Mouse (Mus musculus): ENCODE measurements around the gene Syngr2.

Gene Syngr2

GRCm38 (mm10) chr11:117809407-117810311 is at the start of gene Syngr2, which contains the start of gene Gm20708:
TSS of gene Syngr2 (plus strand) at chr11:117809668.
TSS of gene Gm20708 (plus strand) at chr11:117809668.
- DNase-seq (ENCODE audit: low read depth, low spot score), result no peak

- no peak for DNase-seq (ENCODE audit: low read depth, low spot score)
These were observed 48.9 kb upstream of the Syngr2 start for GRCm38 (mm10) chr11:117760374-117761119.

DNA sequence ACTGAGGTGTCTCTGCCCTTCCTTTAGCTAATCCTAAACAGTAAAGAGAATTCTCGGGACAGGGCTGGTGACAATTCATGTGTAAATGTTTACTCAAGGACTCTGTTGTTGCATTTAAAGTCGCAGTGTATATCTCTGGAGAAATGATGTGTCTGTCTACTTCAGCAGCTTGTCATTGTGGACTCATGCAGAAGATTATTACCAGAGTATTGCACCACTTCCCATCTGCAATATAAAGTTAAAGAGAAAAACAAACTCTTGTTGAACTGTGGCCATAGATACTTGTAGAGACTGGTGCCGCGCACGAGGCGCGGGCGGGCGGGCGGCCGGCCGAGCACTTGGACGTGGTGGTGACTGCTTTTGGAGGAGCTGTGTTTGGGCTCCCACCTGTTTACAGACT is 47.7 kb upstream of the Syngr2 start:
- no peak for DNase-seq (ENCODE audit: low read depth, low spot score)

GRCm38 (mm10) chr11:117762246-117762645 is 47.2 kb upstream of the Syngr2 start:
- no peak for DNase-seq (ENCODE audit: low read depth, low spot score)

- no peak for DNase-seq (ENCODE audit: low read depth, low spot score)
These were observed 45.1 kb upstream of the Syngr2 start for GRCm38 (mm10) chr11:117764319-117764718.

DNA sequence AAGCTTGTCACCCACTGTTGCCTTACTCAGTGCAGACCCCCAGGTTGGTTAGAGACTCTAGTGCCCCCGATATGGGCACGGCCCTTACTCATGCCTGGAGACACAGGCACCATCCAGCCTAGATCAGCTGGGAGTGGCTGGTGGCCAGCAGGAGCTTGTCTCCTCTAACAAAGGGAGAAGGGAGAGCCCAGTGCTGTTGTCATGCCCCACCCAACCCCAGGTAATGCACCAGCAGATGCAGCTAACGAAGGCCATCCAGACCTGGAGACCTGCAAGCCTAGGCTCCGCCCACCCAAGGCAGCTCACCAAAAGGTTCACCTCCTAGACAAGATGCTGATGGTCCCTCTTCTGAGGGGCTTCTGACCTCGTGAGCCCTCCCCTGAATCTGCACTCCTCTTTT is 44.1 kb upstream of the Syngr2 start:
- DNase-seq (ENCODE audit: low read depth, low spot score), result no peak

GRCm38 (mm10) chr11:117766275-117766674 is 43.2 kb upstream of the Syngr2 start:
- no peak for DNase-seq (ENCODE audit: low read depth, low spot score)

DNA sequence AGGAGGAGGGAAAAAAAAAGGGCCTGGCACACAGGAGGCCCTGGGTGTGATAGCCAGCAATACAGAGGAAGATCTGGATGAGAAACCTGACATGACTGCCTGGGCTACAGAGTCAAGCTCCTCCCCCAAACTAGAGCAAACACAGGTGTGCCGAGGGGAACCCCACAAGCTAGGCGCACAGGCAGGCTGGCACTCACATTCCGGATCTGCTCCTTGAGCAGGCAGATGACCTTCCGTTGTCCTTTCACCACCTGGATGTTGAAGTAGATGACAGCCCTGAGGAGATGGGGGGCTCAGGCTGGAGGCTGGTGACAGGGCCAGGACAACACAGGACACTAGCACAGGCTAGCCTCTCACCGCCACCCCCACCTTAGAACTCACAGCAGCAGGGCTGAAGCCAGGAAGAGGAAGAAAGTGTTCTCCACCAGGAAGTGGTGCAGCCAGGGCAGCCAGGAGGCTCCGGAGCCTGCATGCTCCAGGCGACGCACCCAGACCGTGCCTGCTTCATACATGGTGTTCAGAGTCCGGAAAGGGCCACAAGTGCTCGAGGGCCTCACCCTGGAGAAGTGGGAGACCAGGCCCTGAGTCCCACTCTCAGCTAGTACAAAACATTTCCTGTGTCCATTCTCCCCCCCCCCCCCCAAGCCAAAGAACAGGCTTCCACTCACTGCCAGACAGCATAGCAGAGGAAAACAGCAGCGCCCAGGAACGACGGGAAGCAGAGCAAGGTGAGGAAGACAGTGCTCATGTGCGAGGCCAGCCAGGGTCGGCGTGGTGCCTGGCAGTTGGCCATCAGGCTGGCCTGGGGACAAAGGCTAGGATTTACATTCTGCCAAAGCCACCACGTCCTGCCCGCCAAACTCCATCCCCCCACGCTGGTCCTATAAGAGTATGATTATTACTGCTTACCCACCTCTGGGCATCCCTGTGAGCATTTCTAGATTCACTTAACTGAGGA is 40.5 kb upstream of the Syngr2 start:
- no peak for DNase-seq (ENCODE audit: low read depth, low spot score)

GRCm38 (mm10) chr11:117769683-117770047 is 39.8 kb upstream of the Syngr2 start:
- no peak for DNase-seq (ENCODE audit: low read depth, low spot score)

- no peak for DNase-seq (ENCODE audit: low read depth, low spot score)
These were observed 39.1 kb upstream of the Syngr2 start for GRCm38 (mm10) chr11:117770407-117770806.

GRCm38 (mm10) chr11:117772352-117772751 is 37.1 kb upstream of the Syngr2 start:
- DNase-seq (ENCODE audit: low read depth, low spot score), result no peak

GRCm38 (mm10) chr11:117774925-117775324 is 34.5 kb upstream of the Syngr2 start:
- DNase-seq (ENCODE audit: low read depth, low spot score), result no peak

DNA sequence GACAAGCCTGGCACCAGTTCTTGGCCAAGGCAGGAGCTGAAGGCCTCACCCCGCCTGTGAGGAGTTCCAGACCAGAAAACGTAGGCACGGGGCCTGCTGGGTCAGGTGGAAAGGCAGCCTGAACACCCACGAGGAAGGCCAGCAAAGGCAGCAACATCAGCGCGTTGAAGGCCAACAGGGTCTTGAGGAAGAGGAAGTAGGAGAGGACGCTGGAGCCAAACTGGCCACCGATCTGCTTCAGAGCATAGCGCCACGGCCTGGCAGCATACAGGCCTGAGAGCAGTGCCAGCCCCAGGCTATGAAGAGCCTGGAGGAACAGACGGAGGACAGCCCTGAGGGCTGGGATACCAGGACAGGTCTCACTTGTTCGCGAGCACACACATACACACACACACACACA is 33.9 kb upstream of the Syngr2 start:
- DNase-seq (ENCODE audit: low read depth, low spot score), result no peak

DNA sequence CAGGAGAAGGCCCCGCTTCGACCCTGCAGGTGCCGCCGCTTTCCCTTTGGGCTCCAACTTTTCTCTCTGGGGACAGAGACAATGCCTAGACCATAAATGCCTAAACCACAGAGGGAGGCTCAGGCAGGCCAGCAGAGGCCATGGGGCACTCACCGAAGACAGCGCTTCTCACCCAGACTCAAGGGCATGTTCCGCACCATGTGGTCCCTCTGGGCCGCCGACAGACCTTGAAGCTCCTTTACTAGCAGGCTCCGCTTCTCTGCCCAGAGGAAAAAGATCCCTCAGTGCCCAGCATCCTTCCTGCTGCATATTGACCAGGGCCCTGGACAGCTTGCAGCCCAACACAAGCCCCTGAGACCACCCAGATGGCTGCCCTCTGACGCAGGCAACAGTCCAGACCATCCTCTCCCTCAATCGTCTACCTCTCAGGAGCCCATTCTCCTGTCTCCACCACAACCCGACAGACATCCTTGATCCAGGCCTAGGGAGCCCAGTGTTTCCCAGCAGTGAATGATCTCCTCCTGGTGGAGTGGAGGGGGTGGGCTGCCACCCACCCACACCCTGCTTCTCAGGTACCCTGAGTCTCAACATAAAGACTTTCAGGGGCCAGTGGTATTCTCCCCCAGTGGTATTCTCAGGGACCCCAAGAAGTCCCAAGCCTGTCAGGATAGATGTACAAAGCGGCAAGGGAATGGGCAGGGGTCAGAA is 33.2 kb upstream of the Syngr2 start:
- DNase-seq (ENCODE audit: low read depth, low spot score), result no peak

DNA sequence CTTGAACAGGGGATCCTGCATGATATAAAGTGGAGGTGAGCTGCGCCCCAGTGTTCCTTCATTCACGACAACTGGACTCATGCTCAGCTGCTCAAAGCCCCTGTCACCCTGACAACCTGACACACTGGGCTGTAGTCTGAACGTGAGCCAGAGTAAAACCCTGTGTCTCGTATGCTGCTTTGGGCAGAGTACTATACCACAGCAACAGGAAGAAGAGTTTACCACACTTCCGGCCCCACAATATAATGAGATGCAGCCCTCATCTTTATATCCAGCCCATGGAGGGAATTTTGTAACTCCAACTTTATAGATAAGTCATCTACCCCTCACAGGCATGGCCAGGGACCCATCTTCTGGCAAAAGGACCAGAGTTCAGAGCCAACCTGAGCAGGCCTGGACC is 32.4 kb upstream of the Syngr2 start:
- no peak for DNase-seq (ENCODE audit: low read depth, low spot score)

- no peak for DNase-seq (ENCODE audit: low read depth, low spot score)
These were observed 31.4 kb upstream of the Syngr2 start for GRCm38 (mm10) chr11:117778031-117778430.

GRCm38 (mm10) chr11:117778851-117779433 is 30.5 kb upstream of the Syngr2 start:
- DNase-seq (ENCODE audit: low read depth, low spot score), result no peak

GRCm38 (mm10) chr11:117779434-117780198 is 29.9 kb upstream of the Syngr2 start:
- peak; percentile 12 for DNase-seq (ENCODE audit: low read depth, low spot score)

DNA sequence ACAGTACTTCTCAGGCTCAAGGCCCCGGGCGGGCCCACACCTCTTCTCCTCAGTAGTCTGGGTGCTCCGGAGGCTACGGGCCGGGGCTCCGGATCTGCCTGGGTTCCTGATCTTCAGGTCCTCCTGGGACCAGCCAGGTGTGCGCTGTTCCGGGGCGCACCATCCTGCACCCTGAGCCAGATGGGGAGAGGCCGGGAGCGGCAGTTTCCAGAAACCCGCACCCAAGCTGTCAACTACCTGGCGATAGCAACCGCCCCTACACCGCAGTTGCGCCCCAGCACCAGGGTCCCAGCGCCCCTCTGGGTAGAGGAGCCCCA is 29.3 kb upstream of the Syngr2 start:
- DNase-seq (ENCODE audit: low read depth, low spot score), result no peak

DNA sequence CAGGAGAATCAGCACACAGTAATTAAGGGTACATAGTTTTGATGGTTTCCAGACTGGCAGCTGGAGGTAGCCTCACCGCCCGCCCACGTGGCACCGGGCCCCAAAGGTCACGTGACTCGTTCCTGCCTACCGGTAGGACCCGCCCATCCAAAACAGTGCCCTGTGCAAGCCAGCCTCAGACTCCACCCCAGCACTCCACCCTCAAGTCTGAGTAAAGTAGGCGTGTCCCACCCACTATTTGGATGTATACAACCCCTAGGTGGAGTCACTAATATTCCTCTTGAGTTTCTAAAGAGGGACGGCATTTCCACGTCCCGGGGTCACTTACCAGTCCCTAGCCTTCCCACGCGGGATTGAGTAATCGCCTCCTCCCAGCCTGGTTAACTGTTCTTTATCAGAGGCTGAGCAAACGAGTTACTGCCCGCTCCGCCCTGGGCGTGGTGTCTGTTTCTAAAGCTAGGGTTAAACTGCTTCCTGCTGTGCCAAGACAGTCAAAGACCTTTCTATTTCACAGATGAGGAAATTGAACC is 28.8 kb upstream of the Syngr2 start:
- DNase-seq (ENCODE audit: low read depth, low spot score), result no peak
